Mouse (Mus musculus): ENCODE measurements at regions not wholly inside any gene's neighbourhood (a gene's known extent, or its start where the extent isn't known, plus 50 kb on each side); places are given as distances from the start of the nearest gene placed in this dataset.

- ATAC-seq (replicated peaks; ENCODE audit: poor library complexity, severe bottlenecking) = no peak
Measured at GRCm38 (mm10) chr2:92747406-92747805, 147.9 kb downstream of the Chst1 start.

DNA sequence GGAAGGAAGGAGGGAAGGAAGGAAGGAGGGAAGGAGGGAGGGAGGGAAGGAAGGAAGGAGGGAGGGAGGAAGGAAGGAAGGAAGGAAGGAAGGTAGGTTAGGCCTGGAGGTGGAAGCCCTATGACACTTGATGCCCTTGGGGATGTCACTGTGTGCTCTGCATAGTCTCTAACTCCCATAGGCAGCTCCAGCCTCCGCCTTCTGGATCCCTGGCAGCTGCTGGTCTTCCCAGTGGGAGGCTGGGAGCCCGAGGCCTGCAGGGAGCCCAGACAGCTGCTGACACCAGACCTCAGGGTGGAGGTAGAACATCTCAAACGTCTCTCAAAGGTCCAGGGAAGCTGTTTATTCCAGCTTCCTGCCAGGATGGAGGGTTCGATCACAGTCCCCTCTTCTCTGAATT is 150.6 kb downstream of the Chst1 start:
- no peak for ATAC-seq (replicated peaks; ENCODE audit: poor library complexity, severe bottlenecking)

DNA sequence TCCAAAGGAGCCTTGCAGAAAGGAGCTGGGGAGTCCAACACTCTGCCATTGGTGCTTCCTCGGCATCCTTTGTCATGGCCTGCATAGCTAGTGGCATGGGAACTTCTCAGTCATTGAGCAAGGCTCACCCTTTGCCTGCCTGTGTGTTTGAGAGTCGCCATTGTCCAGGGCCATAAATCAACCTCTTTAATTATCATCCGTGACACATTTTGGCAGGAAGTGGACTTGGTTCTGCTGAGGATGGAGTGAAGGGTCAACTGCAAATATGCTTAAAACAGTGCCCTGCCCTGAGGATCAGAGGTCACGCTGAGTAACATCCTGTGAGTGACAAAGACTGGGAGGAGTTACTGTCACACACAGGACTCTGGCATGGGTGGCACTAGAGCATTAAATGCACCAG is 151.2 kb downstream of the Chst1 start:
- ATAC-seq (replicated peaks; ENCODE audit: poor library complexity, severe bottlenecking) = no peak

DNA sequence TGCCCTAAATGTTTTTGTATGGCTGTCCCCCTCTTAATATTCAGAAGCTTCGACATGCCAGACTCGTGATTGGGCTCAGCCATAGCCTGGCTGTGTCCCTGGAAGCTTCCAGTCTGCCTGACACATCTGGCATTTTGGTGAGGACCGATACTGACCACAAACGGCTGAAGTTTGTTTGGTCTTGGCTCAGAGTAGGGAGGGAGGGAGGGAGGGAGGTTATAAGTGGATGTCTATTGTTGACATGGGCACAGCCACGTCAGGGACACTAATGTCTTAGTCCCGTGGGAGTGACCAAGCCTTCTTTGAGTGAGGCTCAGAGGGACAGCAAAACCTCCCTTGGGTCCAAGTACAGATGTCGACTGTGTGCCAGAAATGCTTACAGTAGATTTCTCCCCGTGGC is 151.7 kb downstream of the Chst1 start:
- no peak for ATAC-seq (replicated peaks; ENCODE audit: poor library complexity, severe bottlenecking)

GRCm38 (mm10) chr2:92752156-92752555 is 152.6 kb downstream of the Chst1 start:
- peak; percentile 50 for ATAC-seq (replicated peaks; ENCODE audit: poor library complexity, severe bottlenecking)

- no peak for ATAC-seq (replicated peaks; ENCODE audit: poor library complexity, severe bottlenecking)
Measured at GRCm38 (mm10) chr2:92752794-92753193, 153.3 kb downstream of the Chst1 start.

DNA sequence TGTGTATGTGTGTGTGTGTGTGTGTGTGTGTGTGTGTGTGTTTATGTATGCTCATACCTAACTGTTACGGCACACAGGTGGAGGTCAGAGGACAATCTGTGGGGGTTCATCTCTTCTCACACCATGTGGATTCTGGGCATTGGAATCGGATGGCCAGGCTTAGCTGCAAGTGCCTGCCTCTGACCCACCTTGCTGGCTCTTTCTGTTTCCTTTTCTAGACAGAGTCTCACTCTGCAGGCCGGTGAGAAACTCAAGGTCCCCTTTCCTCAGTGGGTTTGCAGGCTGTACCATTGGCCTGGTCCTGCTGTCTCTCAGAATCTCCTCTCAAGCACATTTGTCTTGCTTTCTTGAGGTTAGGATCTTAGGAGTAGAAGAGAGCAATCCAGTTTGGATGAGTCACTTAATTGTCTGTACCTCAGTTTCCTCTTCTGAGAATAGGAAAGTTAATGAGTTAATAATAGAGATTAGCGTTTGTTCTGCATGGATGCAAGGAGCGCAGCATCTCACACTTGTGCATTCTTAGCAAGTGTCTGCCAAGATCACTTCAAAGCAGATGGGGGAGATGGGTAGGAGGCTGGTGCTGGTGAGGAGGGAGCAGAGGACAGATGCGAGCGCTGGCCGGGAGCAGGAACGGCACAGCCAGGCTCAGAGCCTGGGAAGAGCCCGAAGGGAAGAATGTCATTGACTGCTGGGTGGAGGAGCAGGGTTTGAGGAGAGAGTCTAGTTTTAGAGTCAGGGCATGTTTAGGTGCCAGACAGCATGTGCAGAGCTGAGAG is 155.2 kb downstream of the Chst1 start:
- ATAC-seq (replicated peaks; ENCODE audit: poor library complexity, severe bottlenecking) = no peak

- no peak for ATAC-seq (replicated peaks; ENCODE audit: poor library complexity, severe bottlenecking)
Measured at GRCm38 (mm10) chr2:92756491-92756890, 157.0 kb downstream of the Chst1 start.

- no peak for ATAC-seq (replicated peaks; ENCODE audit: poor library complexity, severe bottlenecking)
Measured at GRCm38 (mm10) chr2:92758775-92759174, 156.1 kb upstream of the Syt13 start.

DNA sequence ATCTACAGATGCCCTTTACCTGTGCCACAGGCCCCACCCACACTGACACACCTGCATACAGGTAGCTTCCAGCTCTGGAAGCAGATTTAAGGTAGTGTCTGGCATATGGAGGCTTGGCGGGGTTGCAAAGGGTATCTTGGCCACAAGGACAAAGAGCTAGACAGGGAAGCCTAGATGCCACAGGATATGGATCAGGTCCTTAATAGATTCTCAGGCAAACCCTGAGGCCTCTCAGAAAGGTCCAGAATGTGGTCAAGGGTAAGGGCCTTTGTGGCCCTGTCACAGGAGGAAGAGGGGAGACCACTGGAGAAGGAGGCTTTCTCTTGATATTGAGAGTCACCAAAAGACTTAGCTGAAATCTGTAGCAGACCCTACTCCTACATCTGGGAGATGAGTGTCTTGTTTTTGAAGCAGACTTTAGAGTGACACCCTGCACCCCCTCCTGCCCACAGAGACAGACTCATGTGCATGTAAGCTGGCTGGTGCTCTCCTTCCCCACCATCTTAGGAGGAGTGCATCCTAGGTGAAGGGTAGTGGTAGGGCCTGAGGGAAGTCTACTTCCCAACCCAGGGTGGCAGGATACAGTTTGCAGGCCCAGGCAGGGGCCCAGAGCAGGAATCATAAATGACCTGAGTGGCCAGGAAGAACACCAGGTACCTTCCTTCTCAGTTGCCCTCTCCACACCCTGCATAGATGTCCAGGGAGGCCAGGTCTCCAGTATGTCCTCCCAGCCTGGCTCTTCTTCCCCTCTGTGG is 150.8 kb upstream of the Syt13 start:
- no peak for ATAC-seq (replicated peaks; ENCODE audit: poor library complexity, severe bottlenecking)

GRCm38 (mm10) chr2:92767476-92768005 is 147.4 kb upstream of the Syt13 start:
- ATAC-seq (replicated peaks; ENCODE audit: poor library complexity, severe bottlenecking) = no peak

DNA sequence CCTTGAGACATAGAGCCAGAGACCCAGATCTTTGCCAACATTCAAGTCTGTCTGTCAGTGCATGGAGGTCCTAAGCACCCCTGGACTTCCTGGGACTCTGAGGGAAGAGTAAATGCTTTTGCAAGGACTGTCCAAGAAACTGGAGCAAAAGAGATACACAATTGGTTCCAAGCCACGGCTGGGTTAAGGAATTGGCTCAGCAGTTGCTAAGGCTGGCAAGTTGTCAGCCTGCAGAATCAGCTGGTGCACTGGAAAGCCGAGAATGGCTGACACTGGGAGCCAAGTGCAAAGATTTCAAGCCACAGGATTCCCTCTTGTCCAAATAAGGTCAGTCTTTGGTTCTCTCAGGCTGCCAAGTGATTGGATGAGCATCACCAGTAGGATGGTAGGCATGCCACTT is 146.8 kb upstream of the Syt13 start:
- no peak for ATAC-seq (replicated peaks; ENCODE audit: poor library complexity, severe bottlenecking)

- ATAC-seq (replicated peaks; ENCODE audit: poor library complexity, severe bottlenecking) = no peak
Measured at GRCm38 (mm10) chr2:92769061-92769460, 145.8 kb upstream of the Syt13 start.

- ATAC-seq (replicated peaks; ENCODE audit: poor library complexity, severe bottlenecking) = no peak
Measured at GRCm38 (mm10) chr2:92770098-92770497, 144.8 kb upstream of the Syt13 start.

DNA sequence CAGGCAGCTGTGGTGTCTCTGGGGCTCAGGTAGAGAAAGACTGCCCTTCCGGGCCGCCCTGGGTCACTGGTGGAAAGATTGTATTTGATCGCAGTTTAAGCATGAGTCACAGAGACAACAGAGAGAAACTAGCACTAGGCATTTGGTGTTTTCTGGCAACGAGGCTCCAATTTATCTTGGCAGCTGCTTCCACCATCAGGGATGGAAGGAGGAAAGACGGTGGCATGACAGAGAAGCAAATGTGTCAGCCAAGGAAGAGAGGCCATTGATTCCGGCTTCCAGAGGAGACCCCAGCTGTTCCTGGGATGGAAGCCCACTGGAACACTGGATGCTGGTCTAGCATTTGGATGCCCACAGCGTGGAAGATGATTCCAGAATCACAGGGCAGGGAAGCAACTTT is 142.3 kb upstream of the Syt13 start:
- no peak for ATAC-seq (replicated peaks; ENCODE audit: poor library complexity, severe bottlenecking)

DNA sequence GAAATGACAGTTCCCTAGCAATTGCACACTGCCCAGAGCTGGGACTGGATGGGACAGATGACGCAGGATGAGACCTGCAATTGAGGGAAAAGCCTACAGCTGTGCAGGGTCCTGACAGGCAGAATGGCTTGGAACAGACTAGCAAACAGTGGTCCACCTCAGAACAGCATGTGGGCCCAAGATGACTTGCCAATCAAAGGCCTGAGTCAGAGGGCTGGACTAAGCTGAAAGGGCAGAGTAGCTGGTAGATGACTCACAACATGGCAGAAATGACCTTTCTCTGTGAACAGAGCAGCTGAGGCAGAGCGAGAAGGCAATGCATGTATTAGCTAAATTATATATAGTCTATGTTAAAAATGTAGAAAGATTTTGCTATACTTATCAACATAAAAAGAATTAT is 138.4 kb upstream of the Syt13 start:
- no peak for ATAC-seq (replicated peaks; ENCODE audit: poor library complexity, severe bottlenecking)

DNA sequence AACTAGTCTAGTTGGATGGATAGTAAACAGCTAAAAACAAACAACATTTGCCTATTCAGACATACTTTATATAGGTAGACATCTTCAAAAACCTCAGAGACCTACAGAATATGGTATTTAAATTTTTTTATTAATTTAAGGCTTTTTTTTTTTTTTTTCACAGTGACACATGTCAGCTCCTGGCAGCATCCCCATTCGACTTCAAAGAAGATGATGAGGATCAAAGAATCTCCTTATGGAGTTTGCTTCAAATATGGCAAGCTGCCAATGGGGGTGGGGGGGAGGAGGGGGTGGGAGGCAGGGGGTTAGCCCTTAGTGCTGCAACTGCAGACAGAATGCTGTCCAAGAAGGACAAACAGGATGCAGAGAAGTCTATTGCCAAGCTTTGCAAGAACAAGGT is 135.8 kb upstream of the Syt13 start:
- no peak for ATAC-seq (replicated peaks; ENCODE audit: poor library complexity, severe bottlenecking)

- no peak for ATAC-seq (replicated peaks; ENCODE audit: poor library complexity, severe bottlenecking)
Measured at GRCm38 (mm10) chr2:92780021-92780420, 134.9 kb upstream of the Syt13 start.

DNA sequence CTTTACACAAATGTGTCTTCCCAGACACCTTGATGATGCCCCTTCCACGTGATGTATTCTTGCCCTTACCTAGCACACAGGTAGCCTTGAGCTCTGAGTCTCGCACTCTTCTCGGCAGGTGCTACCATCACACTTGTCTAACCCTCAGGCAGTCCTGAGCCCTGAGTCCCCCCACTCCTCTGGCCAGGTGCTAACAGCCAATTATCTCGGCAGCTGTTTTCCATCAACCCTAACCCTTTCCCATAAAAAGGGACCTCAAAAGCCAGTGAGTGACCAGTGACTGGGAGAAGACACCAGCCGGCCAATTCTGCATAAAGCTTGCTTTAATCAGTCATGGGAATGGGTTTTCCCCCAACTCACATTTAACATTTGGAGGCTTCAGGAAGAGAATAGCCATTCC is 133.4 kb upstream of the Syt13 start:
- no peak for ATAC-seq (replicated peaks; ENCODE audit: poor library complexity, severe bottlenecking)

DNA sequence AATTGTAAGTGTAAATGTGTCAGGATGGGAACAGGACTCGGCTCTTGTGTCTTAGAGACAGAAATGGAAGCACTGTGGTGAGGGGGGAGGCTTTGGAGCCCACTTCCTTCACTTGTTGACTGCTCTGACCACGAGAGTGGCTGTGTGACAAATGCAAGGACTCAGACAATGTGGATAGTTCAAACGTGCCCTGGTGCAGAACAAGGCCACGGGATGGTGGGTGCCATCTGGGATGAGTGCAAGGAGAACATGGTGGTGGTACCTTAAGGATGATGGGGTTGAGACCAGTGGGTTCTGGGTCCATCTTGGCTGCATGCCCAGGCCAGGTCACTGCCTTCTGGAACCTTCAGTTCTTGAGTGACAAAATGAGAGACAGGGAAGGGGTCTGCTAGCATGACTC is 132.3 kb upstream of the Syt13 start:
- no peak for ATAC-seq (replicated peaks; ENCODE audit: poor library complexity, severe bottlenecking)

GRCm38 (mm10) chr2:92784916-92785315 is 130.0 kb upstream of the Syt13 start:
- no peak for ATAC-seq (replicated peaks; ENCODE audit: poor library complexity, severe bottlenecking)

GRCm38 (mm10) chr2:92787925-92788410 is 126.9 kb upstream of the Syt13 start:
- no peak for ATAC-seq (replicated peaks; ENCODE audit: poor library complexity, severe bottlenecking)

Measured in granulocyte monocyte progenitor cell, adult 5-6 weeks (primary cell).